Mouse (Mus musculus) hindbrain, embryonic 12.5 days (tissue): Measurements from ENCODE around the gene Esr2. TPM values are rescaled to one million over a fixed set of nuclear protein-coding genes. Genes with fewer than 3 reads are reported as not detected.

ENCODE experiments used
- ATAC-seq: fragments of 200-750 bp; cut with Nextera tagmentation; 2 replicates; pipeline ENCODE4 v1.8.0; 2017; ENCODE audit warnings: moderate TSS enrichment; ENCODE audit not compliant: low FRiP score
- H3K27ac ChIP-seq: fragments of 300-500 bp; sonication (generic); 2 replicates; pipeline ENCODE4 v1.5.1; 2016; ENCODE audit warnings: mild to moderate bottlenecking
- H3K27me3 ChIP-seq: fragments of 300-500 bp; sonication (generic); 2 replicates; pipeline ENCODE4 v1.6.1; 2016; ENCODE audit warnings: mild to moderate bottlenecking
- H3K36me3 ChIP-seq: fragments of 300-500 bp; sonication (generic); 2 replicates; pipeline ENCODE4 v1.6.1; 2016; ENCODE audit warnings: mild to moderate bottlenecking
- H3K4me1 ChIP-seq: fragments of 300-500 bp; sonication (generic); 2 replicates; pipeline ENCODE4 v1.6.1; 2016
- H3K4me2 ChIP-seq: fragments of 300-500 bp; sonication (generic); replicated peaks from 2 replicates; pipeline ENCODE4 v1.6.1; 2016; ENCODE audit warnings: mild to moderate bottlenecking
- H3K4me3 ChIP-seq: fragments of 300-500 bp; sonication (generic); 2 replicates; pipeline ENCODE4 v1.5.1; 2016; ENCODE audit warnings: mild to moderate bottlenecking
- H3K9ac ChIP-seq: fragments of 300-500 bp; sonication (generic); 2 replicates; pipeline ENCODE4 v1.6.1; 2016; ENCODE audit warnings: mild to moderate bottlenecking, moderate library complexity
- H3K9me3 ChIP-seq: fragments of 300-500 bp; sonication (generic); replicated peaks from 2 replicates; pipeline ENCODE4 v1.6.1; 2016; ENCODE audit warnings: mild to moderate bottlenecking
- WGBS: fragments of 180-500 bp; shearing (Covaris S2); methylation state at CpG from one replicate; pipeline ENCODE4 v1.1.7; 2016; 5-methylcytosine and 5-hydroxymethylcytosine counted together
- polyA plus RNA-seq: library from polyadenylated mRNA; unstranded; fragments of >200 nt; fragmentation: Nextera tagmentation; extraction: Ambion mirVana; gene quantifications from 2 replicates; pipeline ENCODE4 v1.2.1, GENCODE M21; 2016

The Esr2 gene
- polyA plus RNA-seq, 1 experiment from 2014 or later: 0.22 TPM

GRCm38 (mm10) chr12:76095117-76096035 lies 81.7 kb downstream of the Esr2 start:
- no peaks in the 10 kb centered on the region for H3K9me3 ChIP-seq
- H3K27ac ChIP-seq: 0 out of 2 replicates have a peak overlapping the region, but pooled peaks have one; percentile 3
- H3K9ac ChIP-seq: no peak overlapping the region
- H3K4me3 ChIP-seq: no peak overlapping the region
- ATAC-seq: no peak
- H3K36me3 ChIP-seq: peaks cover 75% of the 10 kb centered on the region
- 62% methylated on average over 30 of the region's 30 CpGs for WGBS
- H3K4me1 ChIP-seq: no peaks in the 10 kb centered on the region
- H3K4me2 ChIP-seq: no peak overlapping the region
- no peaks in the 10 kb centered on the region for H3K27me3 ChIP-seq

DNA sequence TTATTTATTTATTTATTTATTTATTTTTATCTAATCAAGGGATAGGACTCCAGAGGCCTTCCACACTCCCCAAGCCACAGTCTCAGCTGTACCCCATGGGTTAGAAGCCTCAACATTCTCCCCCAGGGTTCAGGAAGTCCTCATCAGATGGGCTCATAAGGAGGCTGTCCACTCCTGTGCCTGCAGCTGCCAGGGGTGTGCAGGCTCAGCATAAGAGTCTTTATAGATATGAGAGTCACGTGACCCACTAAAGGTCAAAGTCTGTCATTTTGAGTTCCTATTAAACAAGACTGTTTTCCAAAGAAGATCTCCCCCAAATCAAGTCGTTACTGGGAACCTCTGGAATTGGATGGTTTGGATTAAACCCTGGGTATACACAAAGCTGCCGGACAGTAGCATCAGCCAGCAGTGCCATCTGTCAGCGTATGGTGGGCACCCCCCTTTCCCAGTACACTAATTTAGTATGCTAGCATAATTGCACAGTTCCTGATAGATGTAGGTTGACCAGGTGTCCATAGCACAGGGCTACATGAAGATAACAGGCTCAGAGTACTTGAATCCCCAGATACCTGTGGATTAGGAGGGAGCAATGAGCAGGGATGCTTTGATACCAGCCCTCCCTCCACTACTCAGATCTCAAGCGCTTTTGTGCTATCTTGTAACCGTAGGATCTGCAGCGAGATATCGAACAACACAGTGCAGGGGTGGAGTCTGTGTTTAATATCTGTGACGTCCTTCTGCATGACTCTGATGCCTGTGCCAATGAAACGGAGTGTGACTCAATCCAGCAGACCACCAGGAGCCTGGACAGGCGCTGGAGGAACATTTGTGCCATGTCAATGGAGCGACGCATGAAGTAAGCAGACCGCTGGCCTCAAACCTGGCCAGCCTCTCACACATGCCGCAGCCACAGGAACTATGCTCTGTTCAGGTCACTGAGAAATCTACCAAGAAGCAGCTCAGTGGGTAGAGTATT lies 83.2 kb downstream of the Esr2 start:
- no peak for ATAC-seq

DNA sequence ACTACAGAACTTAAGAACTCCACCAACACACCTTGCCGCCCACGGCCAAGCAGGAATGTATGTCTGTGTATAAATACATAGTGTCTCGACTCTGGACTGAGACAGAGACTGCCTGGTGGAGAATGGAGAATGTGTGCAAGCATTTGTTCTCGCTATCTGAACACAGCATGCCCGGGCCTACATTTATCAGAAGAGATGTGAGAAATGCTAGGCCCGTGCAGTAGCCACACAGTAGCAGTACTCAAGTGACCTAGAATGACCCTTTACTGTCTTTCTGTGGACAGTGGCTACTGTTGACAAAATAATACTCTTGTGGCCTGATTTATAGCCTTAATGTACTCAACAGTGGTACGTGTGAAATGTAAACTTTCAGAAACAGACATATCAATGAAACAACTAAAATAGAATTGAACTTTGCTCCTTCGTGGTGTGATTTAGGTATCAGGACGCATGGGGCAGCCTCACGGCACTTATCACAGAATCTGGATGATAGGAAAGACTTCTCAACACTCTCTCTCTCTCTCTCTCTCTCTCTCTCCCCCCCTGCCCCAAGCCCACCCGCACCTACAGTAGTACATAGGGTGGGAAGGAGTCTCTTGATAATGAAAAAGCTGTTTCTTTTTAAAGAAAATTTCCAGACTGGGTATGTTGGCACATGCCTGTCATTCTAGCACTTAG lies 84.1 kb downstream of the Esr2 start:
- Histone ChIP-seq H3K36me3 (peaks cover 61% of the 10 kb centered on the region), H3K27me3 (no peaks in the 10 kb centered on the region)

More for the DNA sequence above, 83.2 kb downstream of the Esr2 start:
- H3K4me3 ChIP-seq: no peak overlapping the region
- H3K9me3 ChIP-seq: no peaks in the 10 kb centered on the region
- no peaks in the 10 kb centered on the region for H3K4me1 ChIP-seq
- no peak overlapping the region for H3K4me2 ChIP-seq
- 91% methylated on average over 15 of the region's 15 CpGs for WGBS
- peaks cover 64% of the 10 kb centered on the region for H3K36me3 ChIP-seq
- H3K27me3 ChIP-seq: no peaks in the 10 kb centered on the region
- no peak overlapping the region for H3K9ac ChIP-seq
- no peak overlapping the region for H3K27ac ChIP-seq

DNA sequence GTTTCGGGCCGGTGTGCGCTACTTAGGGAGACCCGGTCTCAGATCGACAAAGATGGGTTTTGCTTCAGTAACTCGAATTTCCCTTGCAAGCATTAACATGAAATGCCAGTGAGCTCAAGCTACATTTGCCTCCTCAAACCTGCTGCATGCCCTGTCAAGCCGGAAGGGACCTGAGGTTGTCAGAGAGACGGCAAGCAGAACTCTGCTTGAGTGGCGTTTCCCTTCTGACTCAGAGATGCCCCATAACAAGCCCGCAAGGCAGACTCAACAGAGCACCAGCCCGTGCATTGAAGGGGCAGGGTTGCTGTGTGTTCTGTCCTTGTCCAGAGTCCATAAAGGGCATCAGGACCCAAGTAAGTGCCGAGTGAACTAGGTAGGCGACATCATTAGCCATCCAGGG lies 90.0 kb downstream of the Esr2 start:
- no peak for ATAC-seq
- whole genome bisulfite sequencing: 89% methylated on average over 13 of the region's 13 CpGs
- H3K36me3 ChIP-seq: peaks cover 29% of the 10 kb centered on the region

More for the DNA sequence above, 84.1 kb downstream of the Esr2 start:
- Histone ChIP-seq H3K4me3 (no peak overlapping the region), H3K9ac (no peak overlapping the region), H3K27ac (no peak overlapping the region), H3K9me3 (no peaks in the 10 kb centered on the region), H3K4me2 (no peak overlapping the region), H3K4me1 (no peaks in the 10 kb centered on the region)
- ATAC-seq: no peak
- WGBS: 91% methylated on average over 11 of the region's 11 CpGs

DNA sequence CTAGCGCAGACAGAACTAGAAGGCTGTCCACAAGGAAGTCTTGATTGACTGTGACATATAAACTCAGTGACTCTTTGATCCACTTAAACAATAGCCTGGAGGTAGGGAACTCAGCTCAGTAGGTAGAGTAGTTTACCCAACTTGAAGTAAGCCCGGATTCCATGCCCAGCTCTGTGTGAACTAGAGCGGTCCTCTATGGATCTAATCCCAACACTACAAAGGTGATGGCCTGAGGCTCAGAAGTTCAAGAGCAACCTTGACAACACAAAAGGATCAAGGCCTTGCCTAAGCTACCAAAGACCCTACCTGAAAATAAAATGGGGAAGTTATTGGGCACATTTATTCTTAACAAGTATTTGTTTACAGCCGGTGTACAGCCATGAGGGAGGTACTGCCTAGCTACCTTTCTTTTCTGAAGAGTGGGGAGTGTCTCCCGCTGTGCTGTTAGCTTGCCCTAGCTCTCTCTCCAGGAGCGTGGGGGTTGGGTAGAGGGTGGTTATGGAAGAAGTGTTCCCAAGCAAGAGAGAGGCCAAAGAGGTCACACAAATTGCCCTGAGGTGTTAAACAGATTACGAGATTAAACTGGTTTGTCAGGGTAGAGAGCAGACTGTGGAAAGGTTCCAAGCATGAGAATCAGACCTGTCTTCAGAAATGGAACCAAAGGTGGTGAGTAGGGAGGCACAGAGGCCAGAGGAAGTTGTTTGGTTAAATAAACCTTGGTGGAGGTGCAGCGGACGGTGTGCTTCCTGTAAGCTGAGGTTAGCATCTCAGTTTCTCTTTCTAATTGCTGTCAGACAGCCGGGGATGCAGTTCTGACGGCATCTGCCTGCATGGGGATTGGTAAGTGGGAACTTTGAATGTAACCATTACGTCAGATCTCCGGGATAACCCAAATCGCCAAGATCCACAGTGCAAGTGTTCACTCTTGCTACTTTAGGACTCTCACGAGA lies 90.8 kb downstream of the Esr2 start:
- H3K4me1 ChIP-seq: peaks cover 8% of the 10 kb centered on the region
- WGBS: 73% methylated on average over 15 of the region's 15 CpGs
- peaks cover 26% of the 10 kb centered on the region for H3K36me3 ChIP-seq
- no peak overlapping the region for H3K4me2 ChIP-seq
- no peaks in the 10 kb centered on the region for H3K27me3 ChIP-seq
- no peak overlapping the region for H3K4me3 ChIP-seq
- H3K27ac ChIP-seq: no peak overlapping the region
- ATAC-seq: no peak
- no peak overlapping the region for H3K9ac ChIP-seq
- H3K9me3 ChIP-seq: no peaks in the 10 kb centered on the region

More for the DNA sequence above, 90.0 kb downstream of the Esr2 start:
- no peak overlapping the region for H3K27ac ChIP-seq
- H3K27me3 ChIP-seq: no peaks in the 10 kb centered on the region
- H3K4me3 ChIP-seq: no peak overlapping the region
- peaks cover 3% of the 10 kb centered on the region; the same call in 1 of the 2 replicates for H3K4me1 ChIP-seq
- H3K9me3 ChIP-seq: no peaks in the 10 kb centered on the region
- no peak overlapping the region for H3K9ac ChIP-seq
- H3K4me2 ChIP-seq: no peak overlapping the region

GRCm38 (mm10) chr12:76085066-76085465 lies 92.0 kb downstream of the Esr2 start:
- Histone ChIP-seq H3K4me2 (no peak overlapping the region), H3K9ac (no peak overlapping the region), H3K4me1 (peaks cover 17% of the 10 kb centered on the region), H3K9me3 (no peaks in the 10 kb centered on the region), H3K27me3 (no peaks in the 10 kb centered on the region), H3K27ac (no peak overlapping the region), H3K36me3 (peaks cover 19% of the 10 kb centered on the region), H3K4me3 (no peak overlapping the region)
- ATAC-seq: no peak
- 82% methylated on average over 9 of the region's 9 CpGs for WGBS

- Histone ChIP-seq H3K9me3 (no peaks in the 10 kb centered on the region), H3K4me2 (peak overlapping the region; percentile 53), H3K4me3 (peak overlapping the region; percentile 34), H3K27ac (peak overlapping the region; percentile 82), H3K36me3 (peaks cover 18% of the 10 kb centered on the region; the same call in 1 of the 2 replicates), H3K27me3 (no peaks in the 10 kb centered on the region), H3K4me1 (peaks cover 17% of the 10 kb centered on the region), H3K9ac (peak overlapping the region; percentile 57)
- peak; percentile 96 for ATAC-seq
- 5% methylated on average over 22 of the region's 22 CpGs for WGBS
Measured at GRCm38 (mm10) chr12:76081557-76082211, 95.4 kb downstream of the Esr2 start.

GRCm38 (mm10) chr12:76080876-76081556 lies 96.0 kb downstream of the Esr2 start:
- Histone ChIP-seq H3K27me3 (no peaks in the 10 kb centered on the region), H3K36me3 (peaks cover 24% of the 10 kb centered on the region), H3K4me1 (peaks cover 15% of the 10 kb centered on the region), H3K27ac (peak overlapping the region; percentile 82), H3K4me3 (peak overlapping the region; percentile 34), H3K9me3 (no peaks in the 10 kb centered on the region), H3K9ac (peak overlapping the region; percentile 57), H3K4me2 (peak overlapping the region; percentile 53)
- 46% methylated on average over 14 of the region's 14 CpGs for WGBS
- ATAC-seq: no peak

GRCm38 (mm10) chr12:76073981-76074380 lies 103.1 kb downstream of the Esr2 start:
- Histone ChIP-seq H3K4me1 (peaks cover 14% of the 10 kb centered on the region; the same call in 1 of the 2 replicates), H3K27me3 (no peaks in the 10 kb centered on the region), H3K4me2 (0 out of 2 replicates have a peak overlapping the region, but pooled peaks have one; percentile 11), H3K9ac (no peak overlapping the region), H3K4me3 (no peak overlapping the region), H3K9me3 (no peaks in the 10 kb centered on the region), H3K27ac (no peak overlapping the region), H3K36me3 (peaks cover 34% of the 10 kb centered on the region)
- no peak for ATAC-seq
- 26% methylated on average over 7 of the region's 7 CpGs for WGBS
